Mouse (Mus musculus) gastrocnemius, postnatal 10 days (tissue): ENCODE results near the gene Zfand6. TPM values are rescaled to one million over a fixed set of nuclear protein-coding genes. Genes with fewer than 3 reads are reported as not detected.

Experiments
- DNase-seq: peaks from one replicate; pipeline ENCODE4 v3.0.0; 2021; ENCODE audit warnings: mixed read lengths
- total RNA-seq, 2 experiments: library from RNA; stranded (reverse); gene quantifications; 2 replicates each; pipeline ENCODE4 v1.2.3; 2021

The Zfand6 gene
- total RNA-seq, 2 experiments from 2014 or later, result 91.7 to 96.4 TPM

- DNase-seq, result no peak
Measured at GRCm38 (mm10) chr7:84594087-84594916, 95.5 kb downstream of the Zfand6 start.

GRCm38 (mm10) chr7:84591347-84591746 lies 98.4 kb downstream of the Zfand6 start:
- DNase-seq, result no peak

GRCm38 (mm10) chr7:84590622-84591021 lies 99.1 kb downstream of the Zfand6 start:
- no peak for DNase-seq

- DNase-seq, result no peak
Measured at GRCm38 (mm10) chr7:84587101-84587783, 102.5 kb downstream of the Zfand6 start.

- no peak for DNase-seq
Measured at GRCm38 (mm10) chr7:84586360-84587100, 103.2 kb downstream of the Zfand6 start.

- no peak for DNase-seq
Measured at GRCm38 (mm10) chr7:84585086-84585485, 104.7 kb downstream of the Zfand6 start.

- DNase-seq, result no peak
Measured at GRCm38 (mm10) chr7:84579769-84580168, 110.0 kb downstream of the Zfand6 start.

- DNase-seq, result no peak
Measured at GRCm38 (mm10) chr7:84578841-84579240, 110.9 kb downstream of the Zfand6 start.

- no peak for DNase-seq
Measured at GRCm38 (mm10) chr7:84577034-84577433, 112.7 kb downstream of the Zfand6 start.

- no peak for DNase-seq
Measured at GRCm38 (mm10) chr7:84566200-84566599, 123.6 kb downstream of the Zfand6 start.

- DNase-seq, result no peak
Measured at GRCm38 (mm10) chr7:84564236-84564635, 125.5 kb downstream of the Zfand6 start.

Other genes starting within 250 kb of the Zfand6 start
- under 1 TPM; 0.59 to 0.65 TPM for gene Gm2115, start 161.0 kb downstream of the Zfand6 start, total RNA-seq
- gene Fah, start 83.2 kb downstream of the Zfand6 start, total RNA-seq, result 1 to 10 TPM; 2.6 to 3.1 TPM
- not detected for gene Olfr291, start 163.6 kb upstream of the Zfand6 start, total RNA-seq